19 mouse cellular contexts compared by ENCODE assay signal in genomic region chr17:74432631-74433030, GRCm38 (mm10). TPM values are rescaled to one million over a fixed set of nuclear protein-coding genes. Genes with fewer than 3 reads are reported as not detected.
DNase-seq lines count a peak whose midpoint lies in the region; ATAC-seq and TF ChIP-seq lines count a peak whose summit lies in the region.
"Had no signal": no experiment of that assay in that cellular context is flagged by ENCODE, and none has a peak within 500 bp of the region (broad histone marks: within the 10 kb centered on the region; RNA-seq: fewer than 3 reads in every experiment).

No protein-coding gene starts in this region.

- peak; percentile 9 for DNase-seq in heart, adult 8-10 months (ENCODE audit: low spot score)
- no peak for DNase-seq in heart, postnatal 10 days
- DNase-seq in liver, adult 2 months (ENCODE audit: extremely low read depth, low read depth, low spot score), result peak; percentile 14
- no peak for DNase-seq in testis, postnatal 14 days (ENCODE audit: low spot score)
- DNase-seq in left cerebral cortex, adult 11 months (ENCODE audit: low spot score), result no peak
- DNase-seq: adrenal gland, adult 2 months; adrenal gland, postnatal 10 days; adrenal gland, postnatal 25 days; cerebellum, adult 11-12 months; cerebellum, adult 2 months; cerebellum, adult 9-10 months; cerebellum, postnatal 10 days; cerebellum, postnatal 25 days had no signal

- intact Hi-C loops in heart, postnatal 10 days (cut with DNase I), result no loop called here

- H3K9ac ChIP-seq in liver, adult 2 months (ENCODE audit: low read depth, low read length), result no peak overlapping the region
- no peak overlapping the region for H3K9ac ChIP-seq in liver, embryonic 12.5 days
- H3K9ac ChIP-seq: embryonic facial prominence, embryonic 12.5 days; forebrain, embryonic 13.5 days; forebrain, embryonic 15.5 days had no signal

- H3K79me2 ChIP-seq in liver, adult 2 months (ENCODE audit: control insufficient read depth, insufficient read depth, low read length), result no peaks in the 10 kb centered on the region

- H3K4me3 ChIP-seq in liver, adult 2 months (ENCODE audit: insufficient read depth, low read depth, low read length), result no peak overlapping the region
- no peak overlapping the region for H3K4me3 ChIP-seq in liver, embryonic 12.5 days
- peak overlapping the region; percentile 66 for H3K4me3 ChIP-seq in testis, adult 2 months (ENCODE audit: control insufficient read depth, low read depth, low read length)
- H3K4me3 ChIP-seq: embryonic facial prominence, embryonic 10.5 days; embryonic facial prominence, embryonic 12.5 days; forebrain, embryonic 13.5 days; forebrain, embryonic 15.5 days had no signal

- H3K27ac ChIP-seq in liver, adult 2 months (replicated peaks; ENCODE audit: insufficient read depth, low read depth, low read length), result no peak overlapping the region
- no peak overlapping the region for H3K27ac ChIP-seq in liver, embryonic 12.5 days
- H3K27ac ChIP-seq in testis, adult 2 months (ENCODE audit: control insufficient read depth, insufficient read depth, low read depth, low read length), result no peak overlapping the region
- H3K27ac ChIP-seq: embryonic facial prominence, embryonic 10.5 days; embryonic facial prominence, embryonic 12.5 days; forebrain, embryonic 13.5 days; forebrain, embryonic 15.5 days had no signal

- H3K4me2 ChIP-seq in liver, embryonic 12.5 days, result no peak overlapping the region
- H3K4me2 ChIP-seq: embryonic facial prominence, embryonic 12.5 days; forebrain, embryonic 13.5 days; forebrain, embryonic 15.5 days had no signal

- H3K27me3 ChIP-seq in liver, adult 2 months (ENCODE audit: control insufficient read depth, insufficient read depth, low read length), result no peaks in the 10 kb centered on the region
- no peaks in the 10 kb centered on the region for H3K27me3 ChIP-seq in liver, embryonic 12.5 days (replicated peaks)
- H3K27me3 ChIP-seq in testis, adult 2 months (ENCODE audit: control insufficient read depth, insufficient read depth, low read length), result no peaks in the 10 kb centered on the region
- H3K27me3 ChIP-seq: embryonic facial prominence, embryonic 12.5 days; forebrain, embryonic 13.5 days; forebrain, embryonic 15.5 days had no signal

- TF ChIP-seq CTCF in liver, adult 2 months (IDR thresholded peaks at IDR 0.05; ENCODE audit: low read depth, low read length), result no peak
- no peak for TF ChIP-seq CTCF in testis, adult 2 months (IDR thresholded peaks at IDR 0.05; ENCODE audit: control insufficient read depth, insufficient read depth, insufficient replicate concordance, low read depth, low read length)

- TF ChIP-seq POLR2A in liver, adult 2 months (IDR thresholded peaks at IDR 0.05; ENCODE audit: extremely low read depth, insufficient read depth, low read length), result no peak
- no peak for TF ChIP-seq POLR2A in testis, adult 2 months (IDR thresholded peaks at IDR 0.05; ENCODE audit: control insufficient read depth, low read depth, low read length)

- no peak for ATAC-seq in liver, embryonic 12.5 days
- ATAC-seq: forebrain, embryonic 13.5 days; forebrain, embryonic 15.5 days had no signal

- no peaks in the 10 kb centered on the region for H3K9me3 ChIP-seq in liver, embryonic 12.5 days (replicated peaks)
- H3K9me3 ChIP-seq: embryonic facial prominence, embryonic 10.5 days; embryonic facial prominence, embryonic 12.5 days; forebrain, embryonic 13.5 days; forebrain, embryonic 15.5 days had no signal

- WGBS in liver, adult 2 months, result 84% methylated on average over 5 of the region's 5 CpGs
- WGBS in liver, embryonic 12.5 days (ENCODE audit: insufficient replicate concordance), result 65% methylated on average over 5 of the region's 5 CpGs

- no peaks in the 10 kb centered on the region for H3K36me3 ChIP-seq in liver, adult 2 months (ENCODE audit: control insufficient read depth, insufficient read depth, low read length)
- H3K36me3 ChIP-seq in liver, embryonic 12.5 days, result peaks cover 7% of the 10 kb centered on the region
- no peaks in the 10 kb centered on the region for H3K36me3 ChIP-seq in testis, adult 2 months (ENCODE audit: control insufficient read depth, insufficient read depth, low read length)

- no peaks in the 10 kb centered on the region for H3K4me1 ChIP-seq in liver, adult 2 months (ENCODE audit: control insufficient read depth, insufficient read depth, low read length)
- H3K4me1 ChIP-seq in liver, embryonic 12.5 days, result 0 out of 2 replicates have a peak, but pooled peaks cover 11% of the 10 kb centered on the region
- peaks cover 3% of the 10 kb centered on the region for H3K4me1 ChIP-seq in testis, adult 2 months (ENCODE audit: control insufficient read depth, insufficient read depth, low read length)
- H3K4me1 ChIP-seq: embryonic facial prominence, embryonic 10.5 days; embryonic facial prominence, embryonic 12.5 days; forebrain, embryonic 13.5 days; forebrain, embryonic 15.5 days had no signal

RNA-seq across cellular contexts. Expression of gene Nlrc4, which starts 26.3 kb away (rescaled TPM):
- total RNA-seq in heart, adult 8-10 months (2022), result under 1 TPM; 0.22 to 0.37 (median 0.32) TPM
- under 1 TPM; 0.30 to 0.31 TPM for total RNA-seq in heart, postnatal 10 days (2021)
- total RNA-seq in liver, adult 2 months (2014; rRNA removed), result 0.37 and 0.40 TPM in 2 replicates
- polyA plus RNA-seq in liver, adult 2 months (2012; rRNA removed), result 0.04 TPM in 1 of 2 replicates, not detected in the other
- 0.26 and 0.33 TPM in 2 replicates for polyA plus RNA-seq in liver, embryonic 12.5 days (2016; fragmentation: Nextera tagmentation; extraction: Ambion mirVana)
- 0.66 and 0.77 TPM in 2 replicates for polyA plus RNA-seq in testis, adult 2 months (2012; rRNA removed)

RNA-seq across cellular contexts. Expression of gene Slc30a6, which starts 37.2 kb away (rescaled TPM):
- 10 to 100 TPM in 2 of 4 experiments, 1 to 10 TPM in 2; 8.3 to 10.9 (median 9.9) TPM for total RNA-seq in heart, adult 8-10 months (2022)
- 10 to 100 TPM; 10.9 to 11.6 TPM for total RNA-seq in heart, postnatal 10 days (2021)
- total RNA-seq in liver, adult 2 months (2014; rRNA removed), result 22.7 and 23.6 TPM in 2 replicates
- polyA plus RNA-seq in liver, adult 2 months (2012; rRNA removed), result 13.5 and 14.4 TPM in 2 replicates
- polyA plus RNA-seq in liver, embryonic 12.5 days (2016; fragmentation: Nextera tagmentation; extraction: Ambion mirVana), result 22.0 and 22.4 TPM in 2 replicates
- polyA plus RNA-seq in testis, adult 2 months (2012; rRNA removed), result 10.0 and 12.1 TPM in 2 replicates

RNA-seq across cellular contexts. Expression of gene Yipf4, which starts 56.7 kb away (rescaled TPM):
- 10 to 100 TPM; 56.1 to 79.1 (median 68.0) TPM for total RNA-seq in heart, adult 8-10 months (2022)
- total RNA-seq in heart, postnatal 10 days (2021), result 10 to 100 TPM; 75.6 to 79.2 TPM
- 30.3 and 35.4 TPM in 2 replicates for total RNA-seq in liver, adult 2 months (2014; rRNA removed)
- polyA plus RNA-seq in liver, adult 2 months (2012; rRNA removed), result 27.4 and 28.2 TPM in 2 replicates
- 63.2 and 64.7 TPM in 2 replicates for polyA plus RNA-seq in liver, embryonic 12.5 days (2016; fragmentation: Nextera tagmentation; extraction: Ambion mirVana)
- 12.2 and 16.1 TPM in 2 replicates for polyA plus RNA-seq in testis, adult 2 months (2012; rRNA removed)

Comparison
In these comparisons a context has a peak if more than half of its experiments do, and no peak if none do; other contexts are left out.
1. DNase-seq: peak in heart, adult 8-10 months (single experiment) and liver, adult 2 months (single experiment); none in heart, postnatal 10 days (0 of 2), testis, postnatal 14 days (single experiment) and left cerebral cortex, adult 11 months (single experiment).